Mouse (Mus musculus) CH12.LX (cell line): Measurements from ENCODE around the gene Wfdc6b. TPM values are rescaled to one million over a fixed set of nuclear protein-coding genes. Genes with fewer than 3 reads are reported as not detected.
A peak's percentile ranks its signal among the peaks of the same experiment; 100 is the strongest.

Source experiments
- DNase-seq: peaks from one replicate; pipeline ENCODE4 v3.0.0-alpha.2; 2013; ENCODE audit errors: extremely low read depth
- H3K27ac ChIP-seq: 2 replicates; pipeline ENCODE4 v1.5.1; 2012; ENCODE audit warnings: low read depth, mild to moderate bottlenecking, control low read depth, moderate library complexity; ENCODE audit not compliant: insufficient read depth
- H3K27me3 ChIP-seq: replicated peaks from 2 replicates; pipeline ENCODE3; 2012; ENCODE audit warnings: inconsistent platforms
- H3K36me3 ChIP-seq, 2 experiments: replicated peaks in 1 of 2; 2 replicates each; pipeline versions ENCODE3 to v1.6.1; 2012; ENCODE audit warnings: inconsistent platforms in 1 of 2, low read length in 1 of 2, mild to moderate bottlenecking in 1 of 2, mixed read lengths in 1 of 2, moderate library complexity in 1 of 2; ENCODE audit not compliant: control insufficient read depth in 1 of 2, insufficient read depth in 1 of 2
- H3K4me1 ChIP-seq, 2 experiments: 2 replicates each; pipeline ENCODE4 v1.6.1; 2012; ENCODE audit warnings: inconsistent platforms in 1 of 2, moderate library complexity in 1 of 2; ENCODE audit not compliant: insufficient read depth in 2 of 2, control insufficient read depth in 1 of 2
- H3K4me2 ChIP-seq: 2 replicates; pipeline ENCODE4 v1.6.1; 2012; ENCODE audit warnings: low read depth, mild to moderate bottlenecking, control low read depth; ENCODE audit not compliant: poor library complexity, insufficient read depth, severe bottlenecking
- H3K4me3 ChIP-seq, 3 experiments: fragments of 150-350 bp in 1 of 3; sonication (generic) in 1 of 3; replicated peaks in 1 of 3; 2 replicates each; pipeline versions ENCODE3 to v1.5.1; 2011 to 2012; ENCODE audit warnings: low read depth in 2 of 3, low read length in 2 of 3, mild to moderate bottlenecking in 2 of 3, moderate library complexity in 2 of 3, control low read depth in 1 of 3, improper control_type of control experiment in 1 of 3, inconsistent platforms in 1 of 3, mixed read lengths in 1 of 3; ENCODE audit not compliant: poor library complexity in 1 of 3
- H3K79me2 ChIP-seq: replicated peaks from 2 replicates; pipeline ENCODE4 v1.6.1; 2012; ENCODE audit warnings: mild to moderate bottlenecking, moderate library complexity; ENCODE audit not compliant: control insufficient read depth, poor library complexity, insufficient read depth, severe bottlenecking; ENCODE audit errors: extremely low read depth
- H3K9ac ChIP-seq: 2 replicates; pipeline ENCODE4 v1.6.1; 2012; ENCODE audit warnings: low read depth, mild to moderate bottlenecking, control low read depth, moderate library complexity; ENCODE audit not compliant: insufficient read depth
- H3K9me3 ChIP-seq: replicated peaks from 2 replicates; pipeline ENCODE3; 2012; ENCODE audit warnings: low read length, inconsistent platforms, mixed read lengths
- BHLHE40 ChIP-seq: IDR thresholded peaks from 2 replicates; pipeline ENCODE4 v1.6.1; 2011; ENCODE audit warnings: mild to moderate bottlenecking, low read depth, low read length, improper control_type of control experiment
- CTCF ChIP-seq, 2 experiments: IDR thresholded peaks in 1 of 2; conservative IDR thresholded peaks in 1 of 2; 2 replicates each; pipeline ENCODE4 v1.5.1; 2011 to 2012; ENCODE audit warnings: low read depth in 2 of 2, low read length in 2 of 2, improper control_type of control experiment in 1 of 2, inconsistent platforms in 1 of 2, mild to moderate bottlenecking in 1 of 2, moderate library complexity in 1 of 2
- POLR2A ChIP-seq: IDR thresholded peaks from 2 replicates; pipeline ENCODE4 v1.6.1; 2011; ENCODE audit warnings: low read depth, mild to moderate bottlenecking, improper control_type of control experiment, low read length
- RAD21 ChIP-seq: IDR thresholded peaks from 2 replicates; pipeline ENCODE4 v1.6.1; 2011; ENCODE audit warnings: low read depth, mild to moderate bottlenecking, low read length, improper control_type of control experiment, moderate library complexity
- SMC3 ChIP-seq: IDR thresholded peaks from 2 replicates; pipeline ENCODE4 v1.6.1; 2011; ENCODE audit warnings: low read depth, low read length, improper control_type of control experiment
- USF1 ChIP-seq: IDR thresholded peaks from 2 replicates; pipeline ENCODE4 v1.6.1; 2014; ENCODE audit warnings: low read depth, mild to moderate bottlenecking, inconsistent platforms, low read length, improper control_type of control experiment
- ZKSCAN1 ChIP-seq: IDR thresholded peaks from 2 replicates; pipeline ENCODE4 v1.6.1; 2012; ENCODE audit warnings: low read depth, inconsistent platforms, low read length, improper control_type of control experiment, borderline replicate concordance
- dilution Hi-C: fragments of 300-500 bp; cut with MboI; formaldehyde crosslinking; loops from 2 replicates; pipeline ENCODE4 v1.14.3; 2020; ENCODE audit warnings: low sequenced_read_pairs; ENCODE audit not compliant: extremely low pct_unique_long_range_greater_than_20kb, extremely low pct_ligation_motif_present
- in situ Hi-C: fragments of 300-500 bp; cut with MboI; formaldehyde crosslinking; loops from 3 replicates; pipeline ENCODE4 v1.14.3; 2019; ENCODE audit warnings: low sequenced_read_pairs, low pct_ligation_motif_present, low pct_unique_long_range_greater_than_20kb, mixed read lengths
- polyA plus RNA-seq: library from polyadenylated mRNA; unstranded; fragments of >175 nt; gene quantifications from 2 replicates; pipeline ENCODE4 v1.2.1, GENCODE M21; 2012; ENCODE audit warnings: low read depth; ENCODE audit not compliant: insufficient read length
- total RNA-seq, 2 experiments: library from RNA; depleted of rRNA; stranded (reverse); fragments of 300-350 nt in 1 of 2; fragments of >200 nt in 1 of 2; gene quantifications; 2 replicates each; pipeline ENCODE4 v1.2.3; 2012 to 2014

The Wfdc6b gene
- total and polyA plus RNA-seq, 3 experiments = not detected

GRCm38 (mm10) chr2:164619050-164619449 lies 5.7 kb downstream of the Wfdc6b start (continued):
- TF ChIP-seq CTCF (conservative IDR thresholded peaks at IDR 0.05 in 1 of 2, IDR thresholded peaks at IDR 0.05 in 1 of 2; ENCODE audit: low read depth in 2 of 2, low read length in 2 of 2) (no peak), ZKSCAN1 (no peak)

- dilution Hi-C loops = no loop called here
- peaks cover 0 to 2% of the 10 kb centered on the region in 2 experiments; a peak in 2 of 4 replicates for H3K4me1 ChIP-seq
- no peak for TF ChIP-seq BHLHE40
- TF ChIP-seq CTCF (conservative IDR thresholded peaks at IDR 0.05 in 1 of 2, IDR thresholded peaks at IDR 0.05 in 1 of 2; ENCODE audit: low read depth in 2 of 2, low read length in 2 of 2) = peak in 1 of 2 experiments; percentile 42; a peak in 2 of 4 replicates
- TF ChIP-seq SMC3 = peak; percentile 30
- TF ChIP-seq RAD21 = peak; percentile 2; the same call in 1 of the 2 replicates
- TF ChIP-seq, all 38 proteins: peak for 3
- Histone ChIP-seq H3K27me3 (peaks cover 79% of the 10 kb centered on the region), H3K4me3 (no peak overlapping the region), H3K36me3 (no peaks in the 10 kb centered on the region), H3K9me3 (no peaks in the 10 kb centered on the region), H3K9ac (no peak overlapping the region), H3K79me2 (no peaks in the 10 kb centered on the region), H3K27ac (no peak overlapping the region), H3K4me2 (no peak overlapping the region)
- no peak for DNase-seq
- in situ Hi-C loops = no loop called here
Observed at GRCm38 (mm10) chr2:164621775-164622174, 8.5 kb downstream of the Wfdc6b start.

GRCm38 (mm10) chr2:164635266-164635665 lies 21.9 kb downstream of the Wfdc6b start:
- no peaks in the 10 kb centered on the region for H3K4me1 ChIP-seq
- peak; percentile 7 for DNase-seq
- peaks cover 57% of the 10 kb centered on the region for H3K27me3 ChIP-seq
- dilution Hi-C loops (no loop called here), in situ Hi-C loops (no loop called here)
- no peaks in the 10 kb centered on the region for H3K36me3 ChIP-seq
- no peak overlapping the region for H3K9ac ChIP-seq
- no peaks in the 10 kb centered on the region for H3K79me2 ChIP-seq
- H3K4me3 ChIP-seq = no peak overlapping the region
- H3K9me3 ChIP-seq = peaks cover 7% of the 10 kb centered on the region
- TF ChIP-seq USF1 (no peak), SMC3 (peak; percentile 17; the same call in 1 of the 2 replicates), CTCF (conservative IDR thresholded peaks at IDR 0.05 in 1 of 2, IDR thresholded peaks at IDR 0.05 in 1 of 2; ENCODE audit: low read depth in 2 of 2, low read length in 2 of 2) (peak; percentile 11 to 57; a peak in 3 of 4 replicates)
- H3K27ac ChIP-seq = no peak overlapping the region
- no peak overlapping the region for H3K4me2 ChIP-seq

DNA sequence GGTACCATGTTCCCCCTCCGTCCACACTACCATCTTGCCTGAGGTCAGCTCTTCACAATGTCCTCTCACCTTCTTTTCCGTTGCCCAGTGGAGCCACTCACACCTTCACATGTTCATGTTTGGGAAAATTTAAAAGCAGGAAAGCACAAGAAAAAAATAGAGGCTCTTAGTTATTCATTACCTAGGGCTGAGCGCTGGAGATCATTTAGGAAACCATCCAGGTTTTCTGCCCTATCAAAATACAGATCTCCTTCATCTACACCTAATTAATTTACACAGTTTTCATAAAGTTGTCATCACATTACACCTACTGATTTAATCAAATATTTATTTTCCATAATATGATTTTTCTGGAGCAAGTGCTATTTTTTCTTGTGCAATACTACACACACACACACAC lies 25.4 kb downstream of the Wfdc6b start, which contains the start of gene Wfdc16:
TSS of gene Wfdc16 (minus strand) at position 101 of the 400 bp plus-strand sequence.
- no peak within 1 kb of the TSS for H3K27ac ChIP-seq
- H3K9me3 ChIP-seq = peaks cover 7% of the 10 kb centered on the region
- no peak within 1 kb of the TSS for H3K4me3 ChIP-seq
- no peak within 1 kb of the TSS for H3K9ac ChIP-seq
- TF ChIP-seq POLR2A = no peak
- H3K79me2 ChIP-seq = no peaks in the 10 kb centered on the region
- no peaks in the 10 kb centered on the region for H3K36me3 ChIP-seq
- no peak within 1 kb of the TSS for H3K4me2 ChIP-seq
- peaks cover 71% of the 10 kb centered on the region for H3K27me3 ChIP-seq
- dilution Hi-C loops = no loop called here
- in situ Hi-C loops = no loop called here
- no peak for DNase-seq
- H3K4me1 ChIP-seq = no peaks in the 10 kb centered on the region
